Mouse (Mus musculus) MEL (cell line): ENCODE results near the gene Gm11983. TPM values are rescaled to one million over a fixed set of nuclear protein-coding genes. Genes with fewer than 3 reads are reported as not detected.

Experiments used
- DNase-seq: peaks from one replicate; pipeline ENCODE4 v3.0.0; 2011; ENCODE audit warnings: low read depth, low spot score
- H3K27ac ChIP-seq: 2 replicates; pipeline ENCODE4 v1.5.1; 2012; ENCODE audit warnings: low read depth, mild to moderate bottlenecking, control low read depth, low read length, moderate library complexity; ENCODE audit not compliant: control insufficient read depth
- H3K27me3 ChIP-seq, 2 experiments: fragments of 150-350 bp in 1 of 2; sonication (generic) in 1 of 2; 2 replicates each; pipeline ENCODE4 v1.6.1; 2012; ENCODE audit warnings: low read length in 2 of 2, mild to moderate bottlenecking in 2 of 2, improper control_type of control experiment in 1 of 2, moderate library complexity in 1 of 2; ENCODE audit not compliant: insufficient read depth in 2 of 2, control insufficient read depth in 1 of 2
- H3K36me3 ChIP-seq, 2 experiments: 2 replicates each; pipeline ENCODE4 v1.6.1; 2012 to 2014; ENCODE audit warnings: low read length in 2 of 2, improper control_type of control experiment in 1 of 2, inconsistent platforms in 1 of 2, mild to moderate bottlenecking in 1 of 2; ENCODE audit not compliant: insufficient read depth in 2 of 2, control insufficient read depth in 1 of 2
- H3K4me1 ChIP-seq, 2 experiments: fragments of 150-350 bp in 1 of 2; sonication (generic) in 1 of 2; 2 replicates each; pipeline ENCODE4 v1.6.1; 2012; ENCODE audit warnings: low read length in 2 of 2, improper control_type of control experiment in 1 of 2, mild to moderate bottlenecking in 1 of 2; ENCODE audit not compliant: insufficient read depth in 2 of 2, control insufficient read depth in 1 of 2
- H3K4me3 ChIP-seq, 2 experiments: fragments of 150-350 bp in 1 of 2; sonication (generic) in 1 of 2; 2 replicates each; pipeline ENCODE4 v1.5.1; 2012; ENCODE audit warnings: low read depth in 2 of 2, low read length in 2 of 2, mild to moderate bottlenecking in 2 of 2, moderate library complexity in 2 of 2, control low read depth in 1 of 2, improper control_type of control experiment in 1 of 2; ENCODE audit not compliant: control insufficient read depth in 1 of 2, insufficient read depth in 1 of 2
- H3K79me2 ChIP-seq: 2 replicates; pipeline ENCODE4 v1.6.1; 2012; ENCODE audit warnings: mild to moderate bottlenecking, low read length, moderate library complexity; ENCODE audit not compliant: control insufficient read depth, poor library complexity, insufficient read depth
- H3K9ac ChIP-seq: 2 replicates; pipeline ENCODE4 v1.6.1; 2012; ENCODE audit warnings: low read depth, mild to moderate bottlenecking, control low read depth, low read length, moderate library complexity; ENCODE audit not compliant: control insufficient read depth, poor library complexity, severe bottlenecking
- H3K9me3 ChIP-seq: fragments of 150-350 bp; sonication (generic); replicated peaks from 2 replicates; pipeline ENCODE4 v1.6.1; 2012; ENCODE audit warnings: mild to moderate bottlenecking, low read length, improper control_type of control experiment, moderate library complexity; ENCODE audit not compliant: insufficient read depth
- CHD1 ChIP-seq: IDR thresholded peaks from 2 replicates; pipeline ENCODE4 v1.6.1; 2012; ENCODE audit warnings: low read depth, mild to moderate bottlenecking, inconsistent platforms, low read length, improper control_type of control experiment
- CTCF ChIP-seq, 3 experiments: IDR thresholded peaks in 2 of 3; conservative IDR thresholded peaks in 1 of 3; 2 replicates each; pipeline ENCODE4 v1.5.1; 2011 to 2012; ENCODE audit warnings: low read length in 3 of 3, low read depth in 2 of 3, mild to moderate bottlenecking in 2 of 3, improper control_type of control experiment in 1 of 3, inconsistent platforms in 1 of 3, mixed read lengths in 1 of 3, moderate library complexity in 1 of 3; ENCODE audit not compliant: control insufficient read depth in 1 of 3, insufficient read depth in 1 of 3, poor library complexity in 1 of 3, severe bottlenecking in 1 of 3
- E2F4 ChIP-seq: IDR thresholded peaks from 2 replicates; pipeline ENCODE4 v1.6.1; 2011; ENCODE audit warnings: low read depth, low read length, improper control_type of control experiment, borderline replicate concordance
- EP300 ChIP-seq, 2 experiments: IDR thresholded peaks; 2 replicates each; pipeline ENCODE4 v1.6.1; 2011; ENCODE audit warnings: improper control_type of control experiment in 2 of 2, low read length in 2 of 2, low read depth in 1 of 2, mild to moderate bottlenecking in 1 of 2
- ETS1 ChIP-seq: IDR thresholded peaks from 2 replicates; pipeline ENCODE4 v1.6.1; 2012; ENCODE audit warnings: low read depth, mild to moderate bottlenecking, inconsistent platforms, low read length, improper control_type of control experiment, moderate library complexity
- GATA1 ChIP-seq: IDR thresholded peaks from 2 replicates; pipeline ENCODE4 v1.6.1; 2011; ENCODE audit warnings: low read depth, low read length, improper control_type of control experiment
- MYB ChIP-seq: IDR thresholded peaks from 2 replicates; pipeline ENCODE4 v1.6.1; 2011; ENCODE audit warnings: mild to moderate bottlenecking, low read depth, low read length, improper control_type of control experiment
- MYC ChIP-seq: IDR thresholded peaks from 2 replicates; pipeline ENCODE4 v1.6.1; 2011; ENCODE audit warnings: low read depth, mild to moderate bottlenecking, low read length, improper control_type of control experiment, moderate library complexity
- POLR2A ChIP-seq, 2 experiments: IDR thresholded peaks; 2 replicates each; pipeline ENCODE4 v1.6.1; 2011 to 2012; ENCODE audit warnings: low read length in 2 of 2, mild to moderate bottlenecking in 2 of 2, control low read depth in 1 of 2, improper control_type of control experiment in 1 of 2, low read depth in 1 of 2, moderate library complexity in 1 of 2; ENCODE audit not compliant: control insufficient read depth in 1 of 2, insufficient read depth in 1 of 2, poor library complexity in 1 of 2
- SMC3 ChIP-seq: IDR thresholded peaks from 2 replicates; pipeline ENCODE4 v1.6.1; 2011; ENCODE audit warnings: low read depth, low read length, improper control_type of control experiment
- TCF12 ChIP-seq: IDR thresholded peaks from 2 replicates; pipeline ENCODE4 v1.6.1; 2014; ENCODE audit warnings: low read depth, mild to moderate bottlenecking, inconsistent platforms, low read length, improper control_type of control experiment, moderate library complexity
- UBTF ChIP-seq: IDR thresholded peaks from 2 replicates; pipeline ENCODE4 v1.6.1; 2012; ENCODE audit warnings: low read depth, mild to moderate bottlenecking, inconsistent platforms, low read length, improper control_type of control experiment, moderate library complexity, borderline replicate concordance; ENCODE audit not compliant: insufficient read depth
- USF1 ChIP-seq: IDR thresholded peaks from 2 replicates; pipeline ENCODE4 v1.6.1; 2014; ENCODE audit warnings: low read depth, mild to moderate bottlenecking, inconsistent platforms, low read length, improper control_type of control experiment, moderate library complexity
- ZMIZ1 ChIP-seq: IDR thresholded peaks from 2 replicates; pipeline ENCODE4 v1.6.1; 2012; ENCODE audit warnings: low read depth, mild to moderate bottlenecking, inconsistent platforms, low read length, improper control_type of control experiment, moderate library complexity
- ZNF384 ChIP-seq: IDR thresholded peaks from 2 replicates; pipeline ENCODE4 v1.6.1; 2012; ENCODE audit warnings: low read depth, mild to moderate bottlenecking, inconsistent platforms, low read length, improper control_type of control experiment
- polyA plus RNA-seq, 2 experiments: library from polyadenylated mRNA; stranded (reverse) in 1 of 2; unstranded in 1 of 2; fragments of >175 nt in 1 of 2; fragments of >200 nt in 1 of 2; gene quantifications; 2 replicates each; pipeline versions ENCODE4 v1.2.1 to v1.2.4; 2012; ENCODE audit warnings: low replicate concordance in 2 of 2, low read depth in 1 of 2; ENCODE audit not compliant: insufficient read length in 2 of 2, insufficient read depth in 1 of 2, missing spikeins in 1 of 2
- total RNA-seq: library from RNA; depleted of rRNA; stranded (reverse); fragments of 300-350 nt; gene quantifications from 2 replicates; pipeline ENCODE4 v1.2.3, GENCODE M21; 2012

The Gm11983 gene
- total and polyA plus RNA-seq, 3 experiments, result not detected

GRCm38 (mm10) chr11:6834636-6835035, 2.8 kb downstream of the Gm11983 start:
- no peak for DNase-seq
- Histone ChIP-seq H3K4me3 (no peak overlapping the region), H3K9ac (no peak overlapping the region), H3K27ac (no peak overlapping the region), H3K27me3 (no peaks in the 10 kb centered on the region), H3K36me3 (no peaks in the 10 kb centered on the region), H3K9me3 (no peaks in the 10 kb centered on the region), H3K79me2 (no peaks in the 10 kb centered on the region), H3K4me1 (no peaks in the 10 kb centered on the region)
- TF ChIP-seq CHD1 (no peak), E2F4 (no peak), POLR2A (IDR thresholded peaks at IDR 0.05; ENCODE audit: control insufficient read depth in 1 of 2, insufficient read depth in 1 of 2, low read depth in 1 of 2, low read length in 2 of 2, poor library complexity in 1 of 2) (no peak), TCF12 (no peak)

- Histone ChIP-seq H3K9me3 (no peaks in the 10 kb centered on the region), H3K9ac (no peak overlapping the region), H3K79me2 (no peaks in the 10 kb centered on the region), H3K4me1 (no peaks in the 10 kb centered on the region), H3K4me3 (no peak overlapping the region), H3K27ac (no peak overlapping the region), H3K27me3 (no peaks in the 10 kb centered on the region), H3K36me3 (no peaks in the 10 kb centered on the region)
- TF ChIP-seq ZNF384 (no peak), ETS1 (no peak), MYB (no peak), ZMIZ1 (no peak), UBTF (no peak), USF1 (no peak)
- DNase-seq, result no peak
Measured at GRCm38 (mm10) chr11:6833731-6834130, 3.7 kb downstream of the Gm11983 start.

GRCm38 (mm10) chr11:6831931-6832330, 5.5 kb downstream of the Gm11983 start:
- no peaks in the 10 kb centered on the region for H3K79me2 ChIP-seq
- TF ChIP-seq EP300 (IDR thresholded peaks at IDR 0.05; ENCODE audit: low read depth in 1 of 2, low read length in 2 of 2) (no peak), CTCF (IDR thresholded peaks at IDR 0.05 in 2 of 3, conservative IDR thresholded peaks at IDR 0.05 in 1 of 3; ENCODE audit: control insufficient read depth in 1 of 3, insufficient read depth in 1 of 3, low read depth in 2 of 3, low read length in 3 of 3, poor library complexity in 1 of 3, severe bottlenecking in 1 of 3) (no peak), SMC3 (no peak), GATA1 (no peak), MYC (no peak)
- TF ChIP-seq, all 39 proteins: peak for 0
- H3K9me3 ChIP-seq, result no peaks in the 10 kb centered on the region
- H3K4me1 ChIP-seq, result no peaks in the 10 kb centered on the region
- no peak overlapping the region for H3K9ac ChIP-seq
- H3K4me3 ChIP-seq, result no peak overlapping the region
- H3K36me3 ChIP-seq, result no peaks in the 10 kb centered on the region
- H3K27me3 ChIP-seq, result no peaks in the 10 kb centered on the region
- H3K27ac ChIP-seq, result no peak overlapping the region
- no peak for DNase-seq
